Mouse (Mus musculus) cortical plate, adult 2 months (tissue): ENCODE data around the gene Plcb3.

Source experiments
- CTCF ChIP-seq: fragments of 200-500 bp; IDR thresholded peaks from 2 replicates; pipeline ENCODE4 v1.5.1; 2011; ENCODE audit warnings: mild to moderate bottlenecking, control low read depth, low read length; ENCODE audit not compliant: insufficient read depth; ENCODE audit errors: extremely low read depth
- POLR2A ChIP-seq: fragments of 200-500 bp; IDR thresholded peaks from 2 replicates; pipeline ENCODE4 v1.6.1; 2011; ENCODE audit warnings: mild to moderate bottlenecking, low read length, control low read depth; ENCODE audit not compliant: insufficient read depth; ENCODE audit errors: extremely low read depth

- no peak for TF ChIP-seq CTCF
- TF ChIP-seq POLR2A, result no peak
Measured at GRCm38 (mm10) chr19:6907094-6907493, 69.2 kb downstream of the Plcb3 start.
